Mouse (Mus musculus) hindbrain, embryonic 10.5 days (tissue): Measurements from ENCODE around the gene Slc15a1. TPM values are rescaled to one million over a fixed set of nuclear protein-coding genes. Genes with fewer than 3 reads are reported as not detected.

Source experiments
- DNase-seq: peaks from one replicate; pipeline ENCODE4 v3.0.0-alpha.2; 2017; ENCODE audit warnings: low spot score
- H3K27ac ChIP-seq: fragments of 300-500 bp; sonication (generic); 2 replicates; pipeline ENCODE4 v1.5.1; 2016; ENCODE audit warnings: mild to moderate bottlenecking, moderate library complexity
- H3K27me3 ChIP-seq: fragments of 300-500 bp; sonication (generic); 2 replicates; pipeline ENCODE4 v1.6.1; 2016; ENCODE audit warnings: mild to moderate bottlenecking; ENCODE audit not compliant: poor library complexity, insufficient read depth, severe bottlenecking
- H3K36me3 ChIP-seq: fragments of 300-500 bp; sonication (generic); 2 replicates; pipeline ENCODE4 v1.6.1; 2016; ENCODE audit warnings: mild to moderate bottlenecking, moderate library complexity
- H3K4me1 ChIP-seq: fragments of 300-500 bp; sonication (generic); replicated peaks from 2 replicates; pipeline ENCODE4 v1.6.1; 2016; ENCODE audit warnings: mild to moderate bottlenecking
- H3K4me3 ChIP-seq: fragments of 300-500 bp; sonication (generic); 2 replicates; pipeline ENCODE4 v1.5.1; 2016; ENCODE audit warnings: mild to moderate bottlenecking, moderate library complexity
- H3K9me3 ChIP-seq: fragments of 300-500 bp; sonication (generic); 2 replicates; pipeline ENCODE4 v1.6.1; 2016; ENCODE audit warnings: mild to moderate bottlenecking, moderate library complexity
- WGBS: fragments of 180-500 bp; shearing (Covaris S2); methylation state at CpG from one replicate; pipeline ENCODE4 v1.1.7; 2016; 5-methylcytosine and 5-hydroxymethylcytosine counted together
- polyA plus RNA-seq: library from polyadenylated mRNA; unstranded; fragments of >200 nt; fragmentation: Nextera tagmentation; extraction: Ambion mirVana; gene quantifications from 2 replicates; pipeline ENCODE4 v1.2.1, GENCODE M21; 2016

The Slc15a1 gene
- polyA plus RNA-seq, 1 experiment from 2014 or later: 0.12 TPM

DNA sequence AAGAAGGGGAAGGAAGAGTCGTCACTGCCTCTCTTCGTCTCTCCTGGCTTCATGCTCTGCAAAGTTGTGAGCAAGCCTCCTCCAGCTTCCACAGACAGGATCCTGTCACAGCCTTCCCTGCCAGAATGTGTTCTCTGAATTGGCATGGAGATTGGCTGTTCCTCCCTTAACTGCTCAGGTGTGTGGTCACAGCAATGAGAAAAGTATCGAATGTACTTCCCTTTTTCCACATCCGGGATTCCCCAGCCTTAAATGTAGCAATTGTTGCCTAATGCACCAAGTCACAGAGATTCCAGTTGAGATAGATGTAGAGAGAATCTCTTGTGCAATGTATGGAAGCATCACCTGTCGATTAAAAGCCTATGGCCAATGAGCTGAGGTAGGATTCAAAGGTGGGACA, 11.8 kb upstream of the Slc15a1 start:
- DNase-seq: no peak

GRCm38 (mm10) chr14:121508929-121509328, 3.9 kb upstream of the Slc15a1 start:
- no peak for DNase-seq
- 83% methylated on average over 2 of the region's 2 CpGs for WGBS
- H3K27ac ChIP-seq: no peak overlapping the region
- H3K27me3 ChIP-seq: peaks cover 37% of the 10 kb centered on the region
- H3K36me3 ChIP-seq: no peaks in the 10 kb centered on the region
- H3K4me1 ChIP-seq: peaks cover 18% of the 10 kb centered on the region
- H3K9me3 ChIP-seq: no peaks in the 10 kb centered on the region; the same call in 1 of the 2 replicates
- no peak overlapping the region for H3K4me3 ChIP-seq

More for the DNA sequence above, 11.8 kb upstream of the Slc15a1 start:
- H3K36me3 ChIP-seq: no peaks in the 10 kb centered on the region
- 86% methylated on average over 5 of the region's 5 CpGs for WGBS
- no peaks in the 10 kb centered on the region for H3K27me3 ChIP-seq
- H3K27ac ChIP-seq: no peak overlapping the region
- H3K4me1 ChIP-seq: no peaks in the 10 kb centered on the region
- H3K4me3 ChIP-seq: no peak overlapping the region
- H3K9me3 ChIP-seq: no peaks in the 10 kb centered on the region

- Histone ChIP-seq H3K27me3 (peaks cover 41% of the 10 kb centered on the region), H3K36me3 (no peaks in the 10 kb centered on the region), H3K4me3 (no peak overlapping the region), H3K4me1 (peaks cover 18% of the 10 kb centered on the region), H3K27ac (no peak overlapping the region), H3K9me3 (no peaks in the 10 kb centered on the region; the same call in 1 of the 2 replicates)
- WGBS: 15% methylated on average over 6 of the region's 6 CpGs
- no peak for DNase-seq
These were observed 1.3 kb upstream of the Slc15a1 start for GRCm38 (mm10) chr14:121506336-121506735.

- no peak for DNase-seq
- Histone ChIP-seq H3K4me3 (peak overlapping the region; percentile 44), H3K36me3 (no peaks in the 10 kb centered on the region), H3K9me3 (no peaks in the 10 kb centered on the region), H3K27ac (peak overlapping the region; percentile 16; the same call in 1 of the 2 replicates), H3K27me3 (peaks cover 41% of the 10 kb centered on the region), H3K4me1 (peaks cover 18% of the 10 kb centered on the region)
- 23% methylated on average over 9 of the region's 9 CpGs for WGBS
These were observed 421 bp upstream of the Slc15a1 start for GRCm38 (mm10) chr14:121505485-121505860.

DNA sequence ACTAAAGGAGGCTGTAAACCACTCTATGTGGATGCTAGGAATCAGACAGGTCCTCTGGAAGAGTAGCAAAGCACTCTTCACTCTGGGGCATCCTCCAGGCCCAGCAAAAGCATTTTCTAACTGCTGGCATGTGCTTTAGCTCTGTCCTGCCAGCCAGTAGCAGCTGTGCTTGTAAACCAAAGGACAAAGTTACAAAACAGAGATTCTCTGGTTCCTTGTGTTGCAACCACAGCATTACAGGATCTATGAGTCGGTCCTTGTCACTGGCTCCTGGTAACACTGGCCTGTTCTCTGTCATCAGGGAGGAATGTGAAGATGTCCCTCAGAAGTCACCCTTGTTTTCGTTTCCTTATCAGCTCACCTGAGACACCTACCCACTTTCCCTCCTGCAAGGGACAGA, 4.5 kb downstream of the Slc15a1 start:
- H3K9me3 ChIP-seq: no peaks in the 10 kb centered on the region
- H3K27ac ChIP-seq: no peak overlapping the region
- H3K4me1 ChIP-seq: peaks cover 13% of the 10 kb centered on the region
- no peak overlapping the region for H3K4me3 ChIP-seq
- H3K36me3 ChIP-seq: no peaks in the 10 kb centered on the region
- peaks cover 21% of the 10 kb centered on the region for H3K27me3 ChIP-seq
- DNase-seq: no peak
- WGBS: 80% methylated on average over 2 of the region's 2 CpGs

DNA sequence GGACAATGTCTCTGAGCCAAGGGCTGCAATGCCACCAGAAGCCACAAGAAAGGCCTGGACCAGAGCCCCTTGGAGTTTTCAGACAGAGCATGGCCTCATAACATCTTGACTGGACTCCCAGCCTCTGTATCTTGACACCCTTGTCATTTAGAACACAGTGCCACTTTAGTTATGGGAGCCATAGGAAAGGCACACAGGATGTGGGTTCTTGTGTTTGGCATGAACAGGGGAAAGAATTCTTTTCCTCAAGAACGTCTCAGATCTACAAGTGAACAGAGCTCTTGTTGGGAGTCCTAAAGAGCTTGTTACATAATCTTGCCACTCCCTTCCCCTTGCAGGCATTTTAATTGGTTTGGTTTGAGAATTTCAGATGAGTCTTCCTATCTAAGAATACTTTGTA, 5.3 kb downstream of the Slc15a1 start:
- H3K9me3 ChIP-seq: no peaks in the 10 kb centered on the region
- peaks cover 13% of the 10 kb centered on the region for H3K27me3 ChIP-seq
- DNase-seq: no peak
- 87% methylated on average over 1 of the region's 1 CpGs for WGBS
- H3K27ac ChIP-seq: no peak overlapping the region
- H3K36me3 ChIP-seq: no peaks in the 10 kb centered on the region
- no peak overlapping the region for H3K4me3 ChIP-seq
- peaks cover 5% of the 10 kb centered on the region for H3K4me1 ChIP-seq

- DNase-seq: no peak
- Histone ChIP-seq H3K4me1 (peaks cover 4% of the 10 kb centered on the region), H3K27me3 (no peaks in the 10 kb centered on the region), H3K4me3 (no peak overlapping the region), H3K27ac (no peak overlapping the region), H3K36me3 (no peaks in the 10 kb centered on the region), H3K9me3 (no peaks in the 10 kb centered on the region)
- 93% methylated on average over 1 of the region's 1 CpGs for WGBS
These were observed 7.3 kb downstream of the Slc15a1 start for GRCm38 (mm10) chr14:121497800-121498199.

DNA sequence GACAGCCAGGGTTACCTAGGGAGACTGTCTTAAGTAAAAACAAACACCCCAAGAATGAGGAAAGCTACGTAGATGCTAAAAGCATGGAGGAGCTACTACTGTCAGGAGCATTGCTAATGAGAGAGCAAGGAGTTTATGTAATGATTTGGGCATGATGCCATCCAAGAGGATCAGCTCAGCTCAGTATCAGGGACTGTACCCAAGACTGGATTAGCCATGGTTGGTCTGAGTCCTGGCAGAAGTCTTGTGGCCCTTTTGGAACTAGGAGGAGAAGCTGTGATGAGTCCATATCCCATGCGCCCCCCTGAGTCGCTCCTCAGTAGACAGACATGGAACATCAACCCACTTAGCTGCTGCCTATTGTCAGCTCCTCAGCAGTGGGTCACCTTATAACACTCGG, 9.3 kb downstream of the Slc15a1 start:
- Histone ChIP-seq H3K9me3 (no peaks in the 10 kb centered on the region), H3K36me3 (no peaks in the 10 kb centered on the region), H3K4me1 (peaks cover 17% of the 10 kb centered on the region), H3K4me3 (no peak overlapping the region), H3K27ac (no peak overlapping the region), H3K27me3 (no peaks in the 10 kb centered on the region)
- no peak for DNase-seq
- WGBS: 81% methylated on average over 4 of the region's 4 CpGs

GRCm38 (mm10) chr14:121495120-121495519, 9.9 kb downstream of the Slc15a1 start:
- no peak for DNase-seq
- Histone ChIP-seq H3K4me1 (peaks cover 17% of the 10 kb centered on the region), H3K27ac (no peak overlapping the region), H3K27me3 (no peaks in the 10 kb centered on the region), H3K4me3 (no peak overlapping the region), H3K36me3 (no peaks in the 10 kb centered on the region), H3K9me3 (no peaks in the 10 kb centered on the region)
- 91% methylated on average over 2 of the region's 2 CpGs for WGBS

DNA sequence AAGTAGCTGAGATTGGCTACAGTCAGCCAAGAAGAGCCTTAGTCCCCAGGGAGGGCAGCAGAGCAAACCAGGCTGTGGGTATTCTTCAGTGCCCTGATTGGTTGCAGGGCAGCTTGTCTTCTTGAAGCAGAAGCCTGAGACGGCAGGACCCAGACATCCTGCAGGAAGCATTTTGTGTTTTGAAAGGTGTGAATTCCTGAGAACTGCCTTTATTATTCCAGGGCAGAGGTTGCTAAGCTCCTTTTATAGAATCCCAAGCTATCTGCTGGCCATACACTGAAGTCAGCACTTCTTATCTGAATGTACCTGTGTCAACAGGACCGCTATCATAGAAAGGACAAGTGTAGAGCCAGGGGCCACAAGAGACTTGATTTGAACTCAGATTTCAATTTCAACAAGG, 10.8 kb downstream of the Slc15a1 start:
- Histone ChIP-seq H3K9me3 (no peaks in the 10 kb centered on the region), H3K27ac (no peak overlapping the region), H3K36me3 (no peaks in the 10 kb centered on the region), H3K27me3 (no peaks in the 10 kb centered on the region), H3K4me1 (peaks cover 17% of the 10 kb centered on the region), H3K4me3 (no peak overlapping the region)
- WGBS: 60% methylated on average over 2 of the region's 2 CpGs
- DNase-seq: no peak

- Histone ChIP-seq H3K4me3 (no peak overlapping the region), H3K27ac (no peak overlapping the region), H3K36me3 (no peaks in the 10 kb centered on the region), H3K27me3 (no peaks in the 10 kb centered on the region), H3K9me3 (no peaks in the 10 kb centered on the region), H3K4me1 (peaks cover 17% of the 10 kb centered on the region)
- WGBS: 82% methylated on average over 3 of the region's 3 CpGs
- DNase-seq: no peak
These were observed 11.3 kb downstream of the Slc15a1 start for GRCm38 (mm10) chr14:121493712-121494111.

DNA sequence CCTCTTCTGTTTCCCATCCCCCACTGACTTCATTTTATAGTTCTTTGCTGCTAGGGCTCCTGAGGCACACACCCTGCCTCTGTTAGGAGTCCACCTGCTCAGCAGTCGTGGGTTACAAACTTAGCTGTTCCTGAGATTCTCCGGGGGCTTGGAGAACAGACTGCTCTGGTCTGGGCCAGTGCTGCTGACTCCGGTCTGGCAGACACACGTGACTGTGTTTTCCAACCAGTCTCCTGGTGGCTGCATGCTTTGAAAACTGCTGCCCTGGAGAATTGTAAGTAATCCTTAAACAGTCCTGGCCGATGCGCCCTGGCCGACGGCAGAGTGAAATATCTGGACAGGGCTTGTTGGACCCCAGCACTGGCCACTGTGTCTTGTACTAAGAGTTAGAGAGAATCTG, 12.7 kb downstream of the Slc15a1 start:
- Histone ChIP-seq H3K27ac (no peak overlapping the region; the same call in 1 of the 2 replicates), H3K9me3 (no peaks in the 10 kb centered on the region), H3K4me1 (peaks cover 17% of the 10 kb centered on the region), H3K27me3 (no peaks in the 10 kb centered on the region), H3K4me3 (no peak overlapping the region), H3K36me3 (no peaks in the 10 kb centered on the region)
- DNase-seq: no peak
- WGBS: 71% methylated on average over 8 of the region's 8 CpGs

GRCm38 (mm10) chr14:121485722-121486121, 19.3 kb downstream of the Slc15a1 start:
- 87% methylated on average over 1 of the region's 1 CpGs for WGBS
- DNase-seq: no peak
- Histone ChIP-seq H3K36me3 (no peaks in the 10 kb centered on the region), H3K27ac (no peak overlapping the region), H3K4me3 (no peak overlapping the region), H3K9me3 (no peaks in the 10 kb centered on the region), H3K27me3 (no peaks in the 10 kb centered on the region), H3K4me1 (no peaks in the 10 kb centered on the region)

DNA sequence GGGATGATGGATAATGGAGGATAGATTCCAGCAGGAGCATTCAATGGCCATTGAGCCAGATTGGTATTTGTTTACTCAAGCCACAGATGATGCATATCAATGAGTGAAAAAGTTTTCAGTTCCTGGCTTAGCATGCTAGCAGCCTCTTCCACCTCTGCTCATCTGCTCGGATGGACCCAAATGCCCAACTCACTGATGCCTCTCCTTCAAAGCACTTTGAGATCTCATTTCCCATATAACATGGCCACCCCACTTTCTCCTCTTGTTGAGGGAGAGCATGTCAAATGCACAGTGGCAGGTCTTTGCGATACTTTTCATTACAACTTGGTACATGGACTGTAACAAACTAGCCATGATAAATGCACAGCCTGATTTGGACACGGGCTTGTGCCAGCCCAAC, 20.6 kb downstream of the Slc15a1 start:
- Histone ChIP-seq H3K27ac (no peak overlapping the region), H3K4me3 (no peak overlapping the region), H3K27me3 (no peaks in the 10 kb centered on the region), H3K36me3 (no peaks in the 10 kb centered on the region), H3K4me1 (no peaks in the 10 kb centered on the region), H3K9me3 (no peaks in the 10 kb centered on the region)
- no peak for DNase-seq
- WGBS: 88% methylated on average over 3 of the region's 3 CpGs
